Mouse (Mus musculus) MEL (cell line): ENCODE results near the gene Rxfp4.

Experiments used
- CHD2 ChIP-seq: IDR thresholded peaks from 2 replicates; pipeline ENCODE4 v1.6.1; 2011; ENCODE audit warnings: low read length, improper control_type of control experiment
- CTCF ChIP-seq, 3 experiments: IDR thresholded peaks in 2 of 3; conservative IDR thresholded peaks in 1 of 3; 2 replicates each; pipeline ENCODE4 v1.5.1; 2011 to 2012; ENCODE audit warnings: low read length in 3 of 3, low read depth in 2 of 3, mild to moderate bottlenecking in 2 of 3, improper control_type of control experiment in 1 of 3, inconsistent platforms in 1 of 3, mixed read lengths in 1 of 3, moderate library complexity in 1 of 3; ENCODE audit not compliant: control insufficient read depth in 1 of 3, insufficient read depth in 1 of 3, poor library complexity in 1 of 3, severe bottlenecking in 1 of 3
- HCFC1 ChIP-seq: IDR thresholded peaks from 2 replicates; pipeline ENCODE4 v1.6.1; 2012; ENCODE audit warnings: low read depth, mild to moderate bottlenecking, inconsistent platforms, low read length, improper control_type of control experiment, moderate library complexity
- KAT2A ChIP-seq: conservative IDR thresholded peaks from 2 replicates; pipeline ENCODE4 v1.6.1; 2012; ENCODE audit warnings: low read depth, low read length, improper control_type of control experiment, inconsistent platforms
- NELFE ChIP-seq: IDR thresholded peaks from 2 replicates; pipeline ENCODE4 v1.6.1; 2011; ENCODE audit warnings: low read depth, low read length, improper control_type of control experiment
- POLR2A ChIP-seq, 2 experiments: IDR thresholded peaks; 2 replicates each; pipeline ENCODE4 v1.6.1; 2011 to 2012; ENCODE audit warnings: low read length in 2 of 2, mild to moderate bottlenecking in 2 of 2, control low read depth in 1 of 2, improper control_type of control experiment in 1 of 2, low read depth in 1 of 2, moderate library complexity in 1 of 2; ENCODE audit not compliant: control insufficient read depth in 1 of 2, insufficient read depth in 1 of 2, poor library complexity in 1 of 2
- TCF12 ChIP-seq: IDR thresholded peaks from 2 replicates; pipeline ENCODE4 v1.6.1; 2014; ENCODE audit warnings: low read depth, mild to moderate bottlenecking, inconsistent platforms, low read length, improper control_type of control experiment, moderate library complexity
- USF2 ChIP-seq, 2 experiments: IDR thresholded peaks; 2 replicates each; pipeline ENCODE4 v1.6.1; 2011 to 2012; ENCODE audit warnings: improper control_type of control experiment in 2 of 2, low read length in 2 of 2, borderline replicate concordance in 1 of 2, inconsistent platforms in 1 of 2, low read depth in 1 of 2, mild to moderate bottlenecking in 1 of 2; ENCODE audit not compliant: insufficient read depth in 1 of 2
- ZNF384 ChIP-seq: IDR thresholded peaks from 2 replicates; pipeline ENCODE4 v1.6.1; 2012; ENCODE audit warnings: low read depth, mild to moderate bottlenecking, inconsistent platforms, low read length, improper control_type of control experiment

GRCm38 (mm10) chr3:88609066-88609465 is 43.9 kb downstream of the Rxfp4 start:
- TF ChIP-seq CHD2 (no peak), KAT2A (no peak), CTCF (IDR thresholded peaks at IDR 0.05 in 2 of 3, conservative IDR thresholded peaks at IDR 0.05 in 1 of 3; ENCODE audit: control insufficient read depth in 1 of 3, insufficient read depth in 1 of 3, low read depth in 2 of 3, low read length in 3 of 3, poor library complexity in 1 of 3, severe bottlenecking in 1 of 3) (no peak), ZNF384 (no peak), POLR2A (IDR thresholded peaks at IDR 0.05; ENCODE audit: control insufficient read depth in 1 of 2, insufficient read depth in 1 of 2, low read depth in 1 of 2, low read length in 2 of 2, poor library complexity in 1 of 2) (no peak), USF2 (IDR thresholded peaks at IDR 0.05; ENCODE audit: borderline replicate concordance in 1 of 2, insufficient read depth in 1 of 2, low read depth in 1 of 2, low read length in 2 of 2) (no peak), TCF12 (no peak), HCFC1 (no peak), NELFE (no peak)
